Mouse (Mus musculus): Measurements from ENCODE around the gene Ptprn2. TPM values are rescaled to one million over a fixed set of nuclear protein-coding genes. Genes with fewer than 3 reads are reported as not detected.
"Not testable (repeated sequence)": the region's sequence is repeated elsewhere in the genome, so short reads cannot be mapped to it uniquely, and the experiment has no call there.

The Ptprn2 gene
- polyA plus RNA-seq, 1 experiment from 2014 or later = 7.9 TPM

- Histone ChIP-seq H3K27ac (replicated peaks) (no peak overlapping the region), H3K27me3 (ENCODE audit: low read depth, poor library complexity, severe bottlenecking) (no peaks in the 10 kb centered on the region), H3K36me3 (no peaks in the 10 kb centered on the region), H3K9me3 (replicated peaks) (no peaks in the 10 kb centered on the region), H3K4me3 (no peak overlapping the region), H3K4me1 (no peaks in the 10 kb centered on the region)
- no peak for DNase-seq (ENCODE audit: low spot score)
- WGBS = 88% methylated on average over 1 of the region's 1 CpGs
Measured at GRCm38 (mm10) chr12:116540608-116541007, 55.1 kb downstream of the Ptprn2 start.

GRCm38 (mm10) chr12:116550031-116550430 lies 64.5 kb downstream of the Ptprn2 start:
- no peaks in the 10 kb centered on the region for H3K36me3 ChIP-seq
- no peak overlapping the region for H3K4me3 ChIP-seq
- WGBS = 91% methylated on average over 1 of the region's 1 CpGs
- no peaks in the 10 kb centered on the region for H3K27me3 ChIP-seq (ENCODE audit: low read depth, poor library complexity, severe bottlenecking)
- H3K27ac ChIP-seq (replicated peaks) = no peak overlapping the region
- no peaks in the 10 kb centered on the region for H3K9me3 ChIP-seq (replicated peaks)
- H3K4me1 ChIP-seq = no peaks in the 10 kb centered on the region
- DNase-seq (ENCODE audit: low spot score) = no peak

- Histone ChIP-seq H3K27ac (replicated peaks) (no peak overlapping the region), H3K9me3 (replicated peaks) (no peaks in the 10 kb centered on the region), H3K4me1 (no peaks in the 10 kb centered on the region), H3K4me3 (no peak overlapping the region), H3K27me3 (ENCODE audit: low read depth, poor library complexity, severe bottlenecking) (no peaks in the 10 kb centered on the region), H3K36me3 (no peaks in the 10 kb centered on the region)
- WGBS = 88% methylated on average over 7 of the region's 7 CpGs
- no peak for DNase-seq (ENCODE audit: low spot score)
Measured at GRCm38 (mm10) chr12:116551516-116551915, 66.0 kb downstream of the Ptprn2 start.

- H3K27me3 ChIP-seq (ENCODE audit: low read depth, poor library complexity, severe bottlenecking) = no peaks in the 10 kb centered on the region
- H3K27ac ChIP-seq (replicated peaks) = no peak overlapping the region
- 83% methylated on average over 2 of the region's 2 CpGs for WGBS
- H3K4me1 ChIP-seq = no peaks in the 10 kb centered on the region
- H3K36me3 ChIP-seq = no peaks in the 10 kb centered on the region
- no peaks in the 10 kb centered on the region for H3K9me3 ChIP-seq (replicated peaks)
- no peak overlapping the region for H3K4me3 ChIP-seq
- DNase-seq (ENCODE audit: low spot score) = no peak
Measured at GRCm38 (mm10) chr12:116552306-116552705, 66.8 kb downstream of the Ptprn2 start.

GRCm38 (mm10) chr12:116553361-116553760 lies 67.8 kb downstream of the Ptprn2 start:
- Histone ChIP-seq H3K27me3 (ENCODE audit: low read depth, poor library complexity, severe bottlenecking) (no peaks in the 10 kb centered on the region), H3K4me3 (no peak overlapping the region), H3K36me3 (no peaks in the 10 kb centered on the region), H3K4me1 (no peaks in the 10 kb centered on the region), H3K27ac (replicated peaks) (no peak overlapping the region), H3K9me3 (replicated peaks) (no peaks in the 10 kb centered on the region)
- no peak for DNase-seq (ENCODE audit: low spot score)

- Histone ChIP-seq H3K27me3 (ENCODE audit: low read depth, poor library complexity, severe bottlenecking) (no peaks in the 10 kb centered on the region), H3K4me3 (no peak overlapping the region), H3K4me1 (no peaks in the 10 kb centered on the region), H3K36me3 (no peaks in the 10 kb centered on the region), H3K27ac (replicated peaks) (no peak overlapping the region), H3K9me3 (replicated peaks) (no peaks in the 10 kb centered on the region)
- 81% methylated on average over 4 of the region's 4 CpGs for WGBS
- DNase-seq (ENCODE audit: low spot score) = no peak
Measured at GRCm38 (mm10) chr12:116555964-116556363, 70.4 kb downstream of the Ptprn2 start.

GRCm38 (mm10) chr12:116564441-116564840 lies 78.9 kb downstream of the Ptprn2 start:
- DNase-seq (ENCODE audit: low spot score) = no peak
- H3K4me3 ChIP-seq = no peak overlapping the region
- WGBS = 86% methylated on average over 8 of the region's 8 CpGs

GRCm38 (mm10) chr12:116566672-116567071 lies 81.2 kb downstream of the Ptprn2 start:
- H3K4me1 ChIP-seq = no peaks in the 10 kb centered on the region
- H3K27ac ChIP-seq (replicated peaks) = no peak overlapping the region
- WGBS = 79% methylated on average over 1 of the region's 1 CpGs
- DNase-seq (ENCODE audit: low spot score) = no peak
- H3K27me3 ChIP-seq (ENCODE audit: low read depth, poor library complexity, severe bottlenecking) = no peaks in the 10 kb centered on the region
- no peaks in the 10 kb centered on the region for H3K9me3 ChIP-seq (replicated peaks)
- no peak overlapping the region for H3K4me3 ChIP-seq
- no peaks in the 10 kb centered on the region for H3K36me3 ChIP-seq

More at GRCm38 (mm10) chr12:116564441-116564840, 78.9 kb downstream of the Ptprn2 start:
- Histone ChIP-seq H3K27ac (replicated peaks) (no peak overlapping the region), H3K4me1 (no peaks in the 10 kb centered on the region), H3K27me3 (ENCODE audit: low read depth, poor library complexity, severe bottlenecking) (no peaks in the 10 kb centered on the region), H3K36me3 (no peaks in the 10 kb centered on the region), H3K9me3 (replicated peaks) (no peaks in the 10 kb centered on the region)

GRCm38 (mm10) chr12:116567170-116567569 lies 81.7 kb downstream of the Ptprn2 start:
- Histone ChIP-seq H3K36me3 (no peaks in the 10 kb centered on the region), H3K4me3 (no peak overlapping the region), H3K4me1 (no peaks in the 10 kb centered on the region), H3K27me3 (ENCODE audit: low read depth, poor library complexity, severe bottlenecking) (no peaks in the 10 kb centered on the region), H3K9me3 (replicated peaks) (no peaks in the 10 kb centered on the region), H3K27ac (replicated peaks) (no peak overlapping the region)
- DNase-seq (ENCODE audit: low spot score) = no peak
- 89% methylated on average over 2 of the region's 2 CpGs for WGBS

- no peaks in the 10 kb centered on the region for H3K36me3 ChIP-seq
- no peaks in the 10 kb centered on the region for H3K9me3 ChIP-seq (replicated peaks)
- H3K27ac ChIP-seq (replicated peaks) = no peak overlapping the region
- 74% methylated on average over 1 of the region's 1 CpGs for WGBS
- no peaks in the 10 kb centered on the region for H3K4me1 ChIP-seq
- H3K4me3 ChIP-seq = no peak overlapping the region
- H3K27me3 ChIP-seq (ENCODE audit: low read depth, poor library complexity, severe bottlenecking) = no peaks in the 10 kb centered on the region
- DNase-seq (ENCODE audit: low spot score) = no peak
Measured at GRCm38 (mm10) chr12:116569568-116569967, 84.0 kb downstream of the Ptprn2 start.

- H3K36me3 ChIP-seq = no peaks in the 10 kb centered on the region
- H3K9me3 ChIP-seq (replicated peaks) = no peaks in the 10 kb centered on the region
- H3K4me3 ChIP-seq = no peak overlapping the region
- H3K27ac ChIP-seq (replicated peaks) = no peak overlapping the region
- no peaks in the 10 kb centered on the region for H3K4me1 ChIP-seq
- no peaks in the 10 kb centered on the region for H3K27me3 ChIP-seq (ENCODE audit: low read depth, poor library complexity, severe bottlenecking)
- no peak for DNase-seq (ENCODE audit: low spot score)
- 81% methylated on average over 5 of the region's 5 CpGs for WGBS
Measured at GRCm38 (mm10) chr12:116574102-116574501, 88.6 kb downstream of the Ptprn2 start.

- no peaks in the 10 kb centered on the region for H3K4me1 ChIP-seq
- H3K9me3 ChIP-seq (replicated peaks) = no peaks in the 10 kb centered on the region
- no peak overlapping the region for H3K4me3 ChIP-seq
- no peaks in the 10 kb centered on the region for H3K36me3 ChIP-seq
- no peak for DNase-seq (ENCODE audit: low spot score)
- 88% methylated on average over 5 of the region's 5 CpGs for WGBS
- no peak overlapping the region for H3K27ac ChIP-seq (replicated peaks)
- no peaks in the 10 kb centered on the region for H3K27me3 ChIP-seq (ENCODE audit: low read depth, poor library complexity, severe bottlenecking)
Measured at GRCm38 (mm10) chr12:116574720-116575119, 89.2 kb downstream of the Ptprn2 start.

- H3K4me1 ChIP-seq = peaks cover 19% of the 10 kb centered on the region
- H3K27me3 ChIP-seq (ENCODE audit: low read depth, poor library complexity, severe bottlenecking); H3K9me3 ChIP-seq (replicated peaks); H3K4me3 ChIP-seq; H3K27ac ChIP-seq (replicated peaks); DNase-seq (ENCODE audit: low spot score); H3K36me3 ChIP-seq: not testable (repeated sequence)
- WGBS = 67% methylated on average over 1 of the region's 1 CpGs
Measured at GRCm38 (mm10) chr12:116577917-116578316, 92.4 kb downstream of the Ptprn2 start.

Data from midbrain, embryonic 10.5 days (tissue).